Mouse (Mus musculus): Measurements from ENCODE around the gene Rassf8.

Rassf8 gene

GRCm38 (mm10) chr6:145747671-145748640 is 1.4 kb downstream of the Rassf8 start:
- no peak for DNase-seq

DNA sequence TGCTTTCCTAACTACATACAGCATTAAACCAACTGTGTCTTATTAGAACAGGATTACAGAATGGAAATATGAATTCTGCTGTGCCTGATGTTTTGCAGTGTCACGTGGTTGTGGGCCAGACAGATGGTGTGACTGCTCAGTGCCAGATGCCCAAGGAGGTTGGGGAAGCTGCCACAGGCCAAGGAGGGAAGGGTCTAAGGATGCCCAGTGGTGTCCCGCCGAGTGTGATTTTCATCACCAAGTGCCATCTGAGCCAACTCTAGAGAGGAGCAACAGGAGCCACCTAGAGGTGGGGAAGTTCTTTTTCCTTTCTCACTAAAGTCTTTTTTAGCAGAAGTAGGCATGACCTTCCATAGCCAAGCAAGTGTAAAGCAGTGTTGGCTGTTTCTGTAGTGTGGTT is 3.8 kb downstream of the Rassf8 start:
- DNase-seq, result no peak

- no peak for DNase-seq
Measured at GRCm38 (mm10) chr6:145753296-145753695, 6.7 kb downstream of the Rassf8 start.

DNA sequence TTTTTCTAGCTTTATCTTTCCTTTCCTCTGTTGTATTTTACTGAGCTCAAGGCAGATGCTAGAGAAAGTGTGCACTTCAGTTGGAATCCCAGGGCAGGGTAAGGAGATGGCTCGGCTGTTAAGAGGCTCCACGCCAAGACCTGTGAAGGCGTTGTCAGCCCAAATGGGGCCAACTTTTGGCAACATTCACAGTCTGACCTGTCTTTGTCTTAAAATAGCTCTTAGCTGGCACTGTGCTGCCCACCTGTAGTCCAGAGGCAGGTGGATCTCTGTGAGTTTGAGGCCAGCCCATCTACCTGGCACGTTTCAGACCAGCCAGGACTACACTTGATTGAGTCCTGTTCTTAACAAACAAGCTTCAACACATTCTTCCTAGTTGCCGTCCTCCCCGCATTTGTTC is 7.9 kb downstream of the Rassf8 start:
- DNase-seq, result no peak

DNA sequence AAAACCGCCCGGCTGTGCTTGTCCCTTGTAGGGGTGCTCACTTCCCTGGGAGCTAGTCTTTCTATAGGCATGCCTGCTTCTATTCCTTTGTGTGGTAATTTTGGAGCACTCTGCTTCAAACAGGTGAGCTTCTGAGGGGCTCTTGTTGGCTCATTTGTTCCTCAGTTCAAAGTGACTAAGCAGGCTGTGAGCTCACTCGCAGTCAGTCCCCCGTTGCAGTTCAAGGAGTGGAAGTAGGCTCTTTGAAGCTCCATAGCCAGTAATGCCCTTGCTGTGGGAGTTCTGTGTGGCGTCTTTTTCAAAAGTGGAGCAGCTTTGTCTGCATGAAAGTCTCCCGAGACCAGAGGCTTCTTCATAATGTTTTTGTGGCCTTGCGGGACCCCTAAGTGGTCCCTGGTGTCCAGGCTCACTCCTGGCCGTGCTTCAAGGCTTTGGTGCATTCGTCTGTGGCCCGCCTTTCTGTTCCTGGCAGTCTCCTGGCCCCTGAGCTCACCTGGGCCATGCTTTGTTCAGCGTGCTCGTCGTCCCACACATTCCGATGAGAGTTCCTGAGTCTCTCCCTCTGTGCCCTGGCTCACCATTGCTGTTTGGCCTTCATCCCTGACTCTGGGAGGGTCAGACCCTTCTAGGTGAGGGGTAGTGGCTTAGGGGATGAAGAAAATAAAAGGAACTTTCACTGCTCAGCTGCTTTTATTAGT is 9.5 kb downstream of the Rassf8 start:
- DNase-seq, result no peak

DNA sequence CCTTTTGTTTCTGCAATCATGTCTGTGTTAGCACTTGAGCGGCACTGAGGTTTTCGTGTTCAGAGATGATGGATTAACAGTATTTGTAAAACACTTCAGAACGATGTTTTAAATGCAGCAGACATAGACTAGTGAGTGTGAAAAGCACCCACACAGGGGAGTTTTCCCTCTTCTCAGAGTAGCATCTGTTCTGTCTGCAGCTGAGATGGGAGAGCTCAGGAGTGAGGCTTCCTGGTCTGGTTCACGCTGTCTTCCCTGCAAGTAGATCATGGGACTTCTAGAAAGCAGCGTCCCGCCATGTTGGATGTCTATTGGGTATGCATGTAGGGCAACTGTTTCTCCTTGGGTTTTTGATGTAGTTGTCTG is 10.1 kb downstream of the Rassf8 start:
- no peak for DNase-seq

- DNase-seq, result no peak
Measured at GRCm38 (mm10) chr6:145757346-145757745, 10.8 kb downstream of the Rassf8 start.

GRCm38 (mm10) chr6:145758685-145759084 is 12.1 kb downstream of the Rassf8 start:
- DNase-seq, result no peak

DNA sequence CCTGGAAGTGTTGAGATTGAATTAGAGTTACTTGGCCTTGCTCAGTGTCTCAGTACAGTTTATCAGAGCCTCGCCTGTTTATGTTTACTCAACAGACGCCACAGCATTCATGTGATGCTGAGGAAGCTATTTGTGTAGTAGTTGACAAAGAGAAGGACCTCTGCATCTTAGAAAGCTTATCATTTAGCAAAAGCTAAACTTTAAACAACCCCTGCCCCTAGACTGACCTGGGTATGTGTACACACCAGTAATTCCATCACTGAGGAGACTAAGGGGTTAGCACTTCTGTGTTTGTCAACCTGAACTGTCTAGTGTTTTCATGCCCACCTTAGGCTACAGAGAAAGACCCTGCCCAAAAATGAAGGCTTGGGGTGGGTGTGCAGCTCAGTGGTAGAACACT is 12.9 kb downstream of the Rassf8 start:
- DNase-seq, result no peak

DNA sequence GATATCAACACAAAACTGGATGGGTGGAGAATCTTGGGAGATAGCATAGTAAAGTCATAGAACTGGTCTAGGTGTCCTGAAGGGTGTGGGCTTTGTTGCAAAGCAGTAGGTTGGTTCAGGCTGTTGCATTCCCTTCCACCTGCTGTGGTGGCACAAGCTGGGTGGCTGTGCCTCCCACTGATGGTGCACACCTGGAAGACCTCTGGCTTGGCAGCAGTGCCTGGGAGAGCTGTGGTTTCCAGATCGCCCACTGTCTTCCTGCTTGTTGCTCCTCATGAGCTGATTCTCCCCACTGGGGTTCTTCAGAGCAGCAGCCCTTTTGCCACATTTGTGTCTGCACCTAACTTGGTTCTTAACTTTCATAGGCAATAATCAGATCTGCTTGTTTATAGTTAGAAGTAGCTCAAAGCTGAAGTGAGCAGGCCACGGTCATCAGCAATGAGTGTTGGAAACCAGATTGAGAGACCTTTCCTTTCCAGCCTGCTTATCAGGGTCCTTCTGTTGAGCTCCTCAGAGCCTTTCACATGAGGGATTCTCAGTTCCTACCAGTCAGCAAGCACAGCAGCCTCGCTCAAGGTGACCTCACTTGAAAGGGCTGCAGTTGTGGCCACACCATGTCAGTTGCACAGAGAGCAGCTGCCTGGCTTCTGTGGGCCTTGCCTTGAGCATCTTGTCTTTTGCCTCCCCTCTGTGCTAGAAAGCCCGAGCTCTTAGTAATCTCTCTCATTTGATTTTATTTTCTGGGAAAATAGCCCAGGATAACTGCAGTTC is 13.9 kb downstream of the Rassf8 start:
- DNase-seq, result peak; percentile 21 to 36

GRCm38 (mm10) chr6:145761151-145761935 is 14.8 kb downstream of the Rassf8 start:
- DNase-seq, result no peak

DNA sequence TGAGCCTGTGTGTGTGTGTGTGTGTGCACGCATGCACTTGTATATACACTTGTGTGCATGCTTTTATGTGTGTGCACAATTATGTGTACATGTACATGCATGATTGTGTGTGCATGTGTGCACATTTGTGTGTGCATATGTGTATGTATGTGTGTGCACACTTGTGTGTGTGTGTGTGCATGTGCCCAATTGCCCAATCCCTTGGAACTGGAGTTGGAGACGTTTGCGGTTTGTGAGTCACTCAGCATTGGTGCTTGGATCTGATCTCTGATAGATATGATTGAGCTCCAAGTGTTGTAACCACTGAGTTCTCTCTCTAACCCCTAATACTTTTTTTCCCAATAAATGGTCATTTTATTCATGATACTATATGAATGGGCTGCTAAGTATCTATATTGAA is 15.5 kb downstream of the Rassf8 start:
- DNase-seq, result no peak

DNA sequence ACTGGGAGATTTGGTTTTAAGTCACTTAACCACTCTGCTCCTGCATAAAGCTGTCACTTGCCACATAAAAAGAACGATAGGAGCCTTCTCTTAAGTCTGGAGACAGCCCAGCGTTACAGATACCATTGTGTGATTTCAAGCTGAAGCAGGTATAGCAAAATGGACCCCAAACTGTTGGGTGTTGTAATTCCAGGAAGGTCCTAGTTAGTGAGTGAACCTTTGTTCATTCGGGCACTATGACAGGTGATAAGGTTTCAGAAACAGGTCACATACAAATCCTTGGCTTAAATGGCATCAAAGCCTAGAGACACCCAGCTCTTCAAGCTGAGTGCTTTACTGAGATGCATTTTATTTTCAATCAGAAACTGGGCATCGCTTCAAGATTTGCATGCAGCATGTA is 16.5 kb downstream of the Rassf8 start:
- no peak for DNase-seq

DNA sequence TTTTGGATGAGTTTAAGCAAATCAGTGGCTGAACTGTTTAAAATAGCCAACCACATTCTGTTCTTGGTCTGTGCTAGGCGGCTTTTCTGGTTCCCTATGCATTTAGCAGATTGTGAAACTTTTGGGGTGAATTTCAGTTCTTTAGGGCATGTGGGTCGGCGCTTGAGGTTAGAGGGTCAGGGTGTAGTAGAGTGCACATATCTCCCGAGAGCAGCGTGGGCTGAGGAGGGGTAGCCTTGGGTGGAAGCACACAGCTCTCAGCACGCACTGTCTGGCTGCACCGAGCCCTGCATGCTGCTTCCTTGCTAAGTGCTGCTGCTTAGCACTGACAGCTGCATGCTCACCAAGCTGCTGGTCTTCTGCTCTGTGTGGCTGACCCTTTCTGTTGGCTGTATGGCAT is 18.5 kb downstream of the Rassf8 start:
- DNase-seq, result no peak

GRCm38 (mm10) chr6:145766971-145767370 is 20.4 kb downstream of the Rassf8 start:
- no peak for DNase-seq

DNA sequence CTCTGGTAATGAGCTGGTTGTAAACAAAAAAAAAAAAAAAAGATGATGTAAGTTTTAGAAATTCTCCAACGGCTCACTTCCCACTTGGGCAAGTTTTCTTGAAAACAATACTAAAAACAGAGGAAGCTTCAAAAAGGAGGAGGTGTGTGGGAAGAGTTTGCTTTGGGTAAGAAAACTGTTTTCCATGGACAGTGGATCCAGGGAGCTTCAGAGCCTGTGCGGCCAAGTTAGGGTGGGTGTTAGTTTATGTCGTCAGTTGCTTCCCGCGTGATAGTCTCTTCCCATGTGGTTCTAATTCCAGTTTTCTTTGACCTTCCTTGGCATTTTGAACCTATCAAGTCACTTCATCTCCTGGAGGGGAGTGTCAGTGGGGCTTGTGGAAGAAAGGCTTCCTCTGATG is 21.1 kb downstream of the Rassf8 start:
- no peak for DNase-seq

- no peak for DNase-seq
Measured at GRCm38 (mm10) chr6:145768671-145769292, 22.2 kb downstream of the Rassf8 start.

- DNase-seq, result no peak
Measured at GRCm38 (mm10) chr6:145769855-145770254, 23.3 kb downstream of the Rassf8 start.

DNA sequence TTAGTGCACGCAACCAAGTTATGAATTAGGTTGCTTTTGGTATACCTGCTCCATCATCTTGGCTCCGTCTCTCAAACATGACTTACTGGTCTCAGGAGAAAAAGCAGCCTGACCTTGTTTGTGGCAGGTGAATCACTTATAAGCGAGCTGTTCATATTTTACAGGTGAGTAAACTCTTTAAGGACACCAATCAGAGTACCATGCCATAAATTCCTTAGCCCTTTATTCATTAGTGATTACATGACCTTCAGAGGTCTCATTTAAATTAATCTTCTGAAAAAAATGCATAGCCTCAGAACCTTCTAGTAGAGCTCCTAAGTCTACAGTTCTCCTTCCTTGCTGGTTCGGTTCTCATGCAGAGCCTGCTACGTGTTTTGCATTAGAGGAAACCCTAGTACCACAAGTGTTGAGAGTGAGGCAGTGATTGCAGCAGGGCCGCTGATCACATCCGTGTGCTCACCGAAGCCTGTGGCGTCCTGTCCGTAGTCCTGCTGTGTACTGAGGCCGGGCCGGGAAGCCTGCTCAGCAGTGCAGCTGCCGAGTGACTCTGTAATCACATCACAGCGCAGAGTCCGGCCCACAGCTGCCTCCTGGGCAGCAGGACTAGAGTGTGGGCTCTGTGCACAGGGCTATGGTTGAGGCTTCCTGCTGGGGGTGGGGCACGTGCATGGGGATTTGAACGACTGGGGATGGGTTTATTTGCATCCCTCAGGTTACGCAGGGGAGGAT is 23.9 kb downstream of the Rassf8 start:
- DNase-seq, result no peak

GRCm38 (mm10) chr6:145774436-145774835 is 27.9 kb downstream of the Rassf8 start:
- DNase-seq, result no peak

GRCm38 (mm10) chr6:145776241-145776640 is 29.7 kb downstream of the Rassf8 start:
- no peak for DNase-seq

Measured in thymus, adult 18-20 months (tissue).